Mouse (Mus musculus) CH12.LX (cell line): Measurements from ENCODE around the gene Psip1. TPM values are rescaled to one million over a fixed set of nuclear protein-coding genes. Genes with fewer than 3 reads are reported as not detected.

ENCODE experiments used
- DNase-seq: peaks from one replicate; pipeline ENCODE4 v3.0.0-alpha.2; 2013; ENCODE audit errors: extremely low read depth
- H3K27ac ChIP-seq: 2 replicates; pipeline ENCODE4 v1.5.1; 2012; ENCODE audit warnings: low read depth, mild to moderate bottlenecking, control low read depth, moderate library complexity; ENCODE audit not compliant: insufficient read depth
- H3K27me3 ChIP-seq: replicated peaks from 2 replicates; pipeline ENCODE3; 2012; ENCODE audit warnings: inconsistent platforms
- H3K36me3 ChIP-seq, 2 experiments: replicated peaks in 1 of 2; 2 replicates each; pipeline versions ENCODE3 to v1.6.1; 2012; ENCODE audit warnings: inconsistent platforms in 1 of 2, low read length in 1 of 2, mild to moderate bottlenecking in 1 of 2, mixed read lengths in 1 of 2, moderate library complexity in 1 of 2; ENCODE audit not compliant: control insufficient read depth in 1 of 2, insufficient read depth in 1 of 2
- H3K4me1 ChIP-seq, 2 experiments: 2 replicates each; pipeline ENCODE4 v1.6.1; 2012; ENCODE audit warnings: inconsistent platforms in 1 of 2, moderate library complexity in 1 of 2; ENCODE audit not compliant: insufficient read depth in 2 of 2, control insufficient read depth in 1 of 2
- H3K4me2 ChIP-seq: 2 replicates; pipeline ENCODE4 v1.6.1; 2012; ENCODE audit warnings: low read depth, mild to moderate bottlenecking, control low read depth; ENCODE audit not compliant: poor library complexity, insufficient read depth, severe bottlenecking
- H3K4me3 ChIP-seq, 3 experiments: fragments of 150-350 bp in 1 of 3; sonication (generic) in 1 of 3; replicated peaks in 1 of 3; 2 replicates each; pipeline versions ENCODE3 to v1.5.1; 2011 to 2012; ENCODE audit warnings: low read depth in 2 of 3, low read length in 2 of 3, mild to moderate bottlenecking in 2 of 3, moderate library complexity in 2 of 3, control low read depth in 1 of 3, improper control_type of control experiment in 1 of 3, inconsistent platforms in 1 of 3, mixed read lengths in 1 of 3; ENCODE audit not compliant: poor library complexity in 1 of 3
- H3K79me2 ChIP-seq: replicated peaks from 2 replicates; pipeline ENCODE4 v1.6.1; 2012; ENCODE audit warnings: mild to moderate bottlenecking, moderate library complexity; ENCODE audit not compliant: control insufficient read depth, poor library complexity, insufficient read depth, severe bottlenecking; ENCODE audit errors: extremely low read depth
- H3K9ac ChIP-seq: 2 replicates; pipeline ENCODE4 v1.6.1; 2012; ENCODE audit warnings: low read depth, mild to moderate bottlenecking, control low read depth, moderate library complexity; ENCODE audit not compliant: insufficient read depth
- H3K9me3 ChIP-seq: replicated peaks from 2 replicates; pipeline ENCODE3; 2012; ENCODE audit warnings: low read length, inconsistent platforms, mixed read lengths
- BHLHE40 ChIP-seq: IDR thresholded peaks from 2 replicates; pipeline ENCODE4 v1.6.1; 2011; ENCODE audit warnings: mild to moderate bottlenecking, low read depth, low read length, improper control_type of control experiment
- CHD1 ChIP-seq: IDR thresholded peaks from 2 replicates; pipeline ENCODE4 v1.6.1; 2012; ENCODE audit warnings: low read depth, low read length, improper control_type of control experiment, inconsistent platforms
- CTCF ChIP-seq, 2 experiments: IDR thresholded peaks in 1 of 2; conservative IDR thresholded peaks in 1 of 2; 2 replicates each; pipeline ENCODE4 v1.5.1; 2011 to 2012; ENCODE audit warnings: low read depth in 2 of 2, low read length in 2 of 2, improper control_type of control experiment in 1 of 2, inconsistent platforms in 1 of 2, mild to moderate bottlenecking in 1 of 2, moderate library complexity in 1 of 2
- E2F4 ChIP-seq: IDR thresholded peaks from 2 replicates; pipeline ENCODE4 v1.6.1; 2011; ENCODE audit warnings: low read depth, low read length, improper control_type of control experiment; ENCODE audit not compliant: insufficient replicate concordance
- GABPA ChIP-seq: IDR thresholded peaks from 2 replicates; pipeline ENCODE4 v1.6.1; 2012; ENCODE audit warnings: low read depth, low read length, improper control_type of control experiment, inconsistent platforms; ENCODE audit not compliant: insufficient replicate concordance
- HCFC1 ChIP-seq: IDR thresholded peaks from 2 replicates; pipeline ENCODE4 v1.6.1; 2012; ENCODE audit warnings: low read depth, mild to moderate bottlenecking, inconsistent platforms, low read length, improper control_type of control experiment
- KAT2A ChIP-seq: IDR thresholded peaks from 2 replicates; pipeline ENCODE4 v1.6.1; 2012; ENCODE audit warnings: low read length, improper control_type of control experiment, inconsistent platforms; ENCODE audit not compliant: insufficient replicate concordance
- MAX ChIP-seq: IDR thresholded peaks from 2 replicates; pipeline ENCODE4 v1.6.1; 2011; ENCODE audit warnings: low read length, improper control_type of control experiment
- MAZ ChIP-seq: IDR thresholded peaks from 2 replicates; pipeline ENCODE4 v1.6.1; 2012; ENCODE audit warnings: low read depth, mild to moderate bottlenecking, inconsistent platforms, low read length, improper control_type of control experiment, moderate library complexity
- MEF2A ChIP-seq: IDR thresholded peaks from 2 replicates; pipeline ENCODE4 v1.6.1; 2014; ENCODE audit warnings: low read depth, mild to moderate bottlenecking, inconsistent platforms, low read length, improper control_type of control experiment, borderline replicate concordance
- MXI1 ChIP-seq: IDR thresholded peaks from 2 replicates; pipeline ENCODE4 v1.6.1; 2011; ENCODE audit warnings: mild to moderate bottlenecking, low read depth, low read length, improper control_type of control experiment
- MYC ChIP-seq: IDR thresholded peaks from 2 replicates; pipeline ENCODE4 v1.6.1; 2011; ENCODE audit warnings: low read depth, mild to moderate bottlenecking, improper control_type of control experiment, low read length
- NELFE ChIP-seq: IDR thresholded peaks from 2 replicates; pipeline ENCODE4 v1.6.1; 2011; ENCODE audit warnings: low read depth, low read length, improper control_type of control experiment
- NRF1 ChIP-seq: IDR thresholded peaks from 2 replicates; pipeline ENCODE4 v1.6.1; 2014; ENCODE audit warnings: low read depth, mild to moderate bottlenecking, inconsistent platforms, low read length, improper control_type of control experiment, moderate library complexity
- POLR2A ChIP-seq: IDR thresholded peaks from 2 replicates; pipeline ENCODE4 v1.6.1; 2011; ENCODE audit warnings: low read depth, mild to moderate bottlenecking, improper control_type of control experiment, low read length
- RCOR1 ChIP-seq: conservative IDR thresholded peaks from 2 replicates; pipeline ENCODE4 v1.6.1; 2012; ENCODE audit warnings: low read depth, mild to moderate bottlenecking, inconsistent platforms, low read length, improper control_type of control experiment
- SIN3A ChIP-seq: IDR thresholded peaks from 2 replicates; pipeline ENCODE4 v1.6.1; 2012; ENCODE audit warnings: low read length, improper control_type of control experiment, inconsistent platforms
- TCF12 ChIP-seq: IDR thresholded peaks from 2 replicates; pipeline ENCODE4 v1.6.1; 2014; ENCODE audit warnings: low read depth, mild to moderate bottlenecking, inconsistent platforms, low read length, improper control_type of control experiment
- UBTF ChIP-seq: IDR thresholded peaks from 2 replicates; pipeline ENCODE4 v1.6.1; 2012; ENCODE audit warnings: low read depth, mild to moderate bottlenecking, inconsistent platforms, low read length, improper control_type of control experiment, moderate library complexity
- USF2 ChIP-seq: conservative IDR thresholded peaks from 2 replicates; pipeline ENCODE4 v1.6.1; 2011; ENCODE audit warnings: low read depth, low read length, improper control_type of control experiment
- ZC3H11A ChIP-seq: IDR thresholded peaks from 2 replicates; pipeline ENCODE4 v1.6.1; 2012; ENCODE audit warnings: low read depth, mild to moderate bottlenecking, inconsistent platforms, low read length, improper control_type of control experiment
- ZKSCAN1 ChIP-seq: IDR thresholded peaks from 2 replicates; pipeline ENCODE4 v1.6.1; 2012; ENCODE audit warnings: low read depth, inconsistent platforms, low read length, improper control_type of control experiment, borderline replicate concordance
- ZMIZ1 ChIP-seq: IDR thresholded peaks from 2 replicates; pipeline ENCODE4 v1.6.1; 2012; ENCODE audit warnings: low read depth, mild to moderate bottlenecking, inconsistent platforms, low read length, improper control_type of control experiment
- ZNF384 ChIP-seq: IDR thresholded peaks from 2 replicates; pipeline ENCODE4 v1.6.1; 2012; ENCODE audit warnings: low read depth, low read length, improper control_type of control experiment, inconsistent platforms
- dilution Hi-C: fragments of 300-500 bp; cut with MboI; formaldehyde crosslinking; loops from 2 replicates; pipeline ENCODE4 v1.14.3; 2020; ENCODE audit warnings: low sequenced_read_pairs; ENCODE audit not compliant: extremely low pct_unique_long_range_greater_than_20kb, extremely low pct_ligation_motif_present
- in situ Hi-C: fragments of 300-500 bp; cut with MboI; formaldehyde crosslinking; loops from 3 replicates; pipeline ENCODE4 v1.14.3; 2019; ENCODE audit warnings: low sequenced_read_pairs, low pct_ligation_motif_present, low pct_unique_long_range_greater_than_20kb, mixed read lengths
- polyA plus RNA-seq: library from polyadenylated mRNA; unstranded; fragments of >175 nt; gene quantifications from 2 replicates; pipeline ENCODE4 v1.2.1, GENCODE M21; 2012; ENCODE audit warnings: low read depth; ENCODE audit not compliant: insufficient read length
- total RNA-seq, 2 experiments: library from RNA; depleted of rRNA; stranded (reverse); fragments of 300-350 nt in 1 of 2; fragments of >200 nt in 1 of 2; gene quantifications; 2 replicates each; pipeline ENCODE4 v1.2.3; 2012 to 2014

The Psip1 gene
- total RNA-seq (2012; rRNA removed) (61.7 and 67.5 TPM in 2 replicates), total RNA-seq (2014; rRNA removed) (107 and 114 TPM in 2 replicates), polyA plus RNA-seq (143 and 157 TPM in 2 replicates)

- H3K4me1 ChIP-seq, result peaks cover 7 to 46% of the 10 kb centered on the region in 2 experiments; a peak in 3 of 4 replicates
- peak within 1 kb of the TSS; percentile 70 for H3K9ac ChIP-seq
- TF ChIP-seq MAX (no peak), UBTF (peak; percentile 90; the same call in 1 of the 2 replicates), MEF2A (0 out of 2 replicates have a peak, but pooled peaks have one; percentile 24), E2F4 (no peak), POLR2A (peak; percentile 63), HCFC1 (peak; percentile 57), CHD1 (peak; percentile 99), NRF1 (peak; percentile 12; the same call in 1 of the 2 replicates), KAT2A (no peak), MAZ (0 out of 2 replicates have a peak, but pooled peaks have one; percentile 34), ZMIZ1 (0 out of 2 replicates have a peak, but pooled peaks have one; percentile 51), TCF12 (peak; percentile 73; the same call in 1 of the 2 replicates), ZKSCAN1 (no peak), ZC3H11A (no peak), BHLHE40 (0 out of 2 replicates have a peak, but pooled peaks have one; percentile 32), USF2 (no peak), NELFE (peak; percentile 62), CTCF (conservative IDR thresholded peaks at IDR 0.05 in 1 of 2, IDR thresholded peaks at IDR 0.05 in 1 of 2; ENCODE audit: low read depth in 2 of 2, low read length in 2 of 2) (peak in 1 of 2 experiments; percentile 2; a peak in 1 of 4 replicates), RCOR1 (0 out of 2 replicates have a peak, but pooled peaks have one; percentile 4), SIN3A (peak; percentile 24; the same call in 1 of the 2 replicates), MXI1 (peak; percentile 61), ZNF384 (no peak), GABPA (no peak), MYC (no peak)
- peak; percentile 78 for DNase-seq
- H3K36me3 ChIP-seq, result peaks cover 20 to 32% of the 10 kb centered on the region in 2 experiments
- peak within 1 kb of the TSS; percentile 83 for H3K4me2 ChIP-seq
- H3K79me2 ChIP-seq, result peaks cover 34% of the 10 kb centered on the region
- no peaks in the 10 kb centered on the region for H3K27me3 ChIP-seq
- dilution Hi-C loops (no loop called here), in situ Hi-C loops (no loop called here)
- peaks cover 5% of the 10 kb centered on the region for H3K9me3 ChIP-seq
- H3K27ac ChIP-seq, result peak within 1 kb of the TSS; percentile 96
- peak within 1 kb of the TSS; percentile 74 to 92 (median 81) for H3K4me3 ChIP-seq
These were observed at the start of gene Psip1 for GRCm38 (mm10) chr4:83486117-83486901. Gene Psip1 (minus strand): TSS chr4:83486459.
